Mouse (Mus musculus): ENCODE data around the gene Bola2. TPM values are rescaled to one million over a fixed set of nuclear protein-coding genes. Genes with fewer than 3 reads are reported as not detected.
A peak's percentile ranks its signal among the peaks of the same experiment; 100 is the strongest.

Gene Bola2
- total RNA-seq (2021) (10 to 100 TPM; 49.7 to 63.7 TPM), polyA plus RNA-seq (2012; rRNA removed) (25.9 and 29.1 TPM in 2 replicates)
- long read RNA-seq, transcript Bola2-203 (3 exons, 1,266 nt), result major isoform, 27 of 30 reads
- long read RNA-seq, partial matches to known transcripts, result 0 of 30 reads
- long read RNA-seq, other reads (novel, unspliced or antisense), result 1 of 30 reads

- DNase-seq, result peak; percentile 83 to 84
- WGBS, result under 1% methylated on average over 31 of the region's 31 CpGs
- H3K4me3 ChIP-seq, result peak within 1 kb of the TSS; percentile 96
Measured at GRCm38 (mm10) chr7:126695210-126695611, at the start of gene Bola2. Gene Bola2 (plus strand): TSS chr7:126695401.

DNA sequence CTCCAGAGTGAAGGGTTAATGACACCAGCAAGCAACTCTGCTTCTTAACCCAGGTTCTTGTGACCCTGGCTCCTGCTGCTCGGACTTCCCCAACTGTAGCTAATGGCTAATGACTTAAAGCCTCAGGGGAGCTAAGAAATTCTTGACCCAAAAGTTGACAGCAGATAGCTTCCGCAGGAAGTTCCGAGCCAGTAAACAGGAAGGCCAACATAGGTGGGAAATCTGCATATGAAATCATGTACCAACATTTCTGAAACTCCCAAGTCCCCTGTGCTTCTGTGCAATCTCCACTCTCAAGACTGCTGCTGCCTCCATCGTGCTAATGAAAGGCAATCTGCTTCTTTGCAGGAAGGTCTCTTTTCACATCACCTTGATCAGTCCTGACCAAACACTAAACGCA, 49.5 kb upstream of the Bola2 start:
- no peak overlapping the region for H3K9ac ChIP-seq (ENCODE audit: low read depth, low read length)
- DNase-seq, result peak; percentile 26 to 31
- peak overlapping the region; percentile 93 for H3K27ac ChIP-seq
- no peaks in the 10 kb centered on the region for H3K79me2 ChIP-seq (replicated peaks; ENCODE audit: control insufficient read depth, insufficient read depth, low read length)
- no peak overlapping the region for H3K4me3 ChIP-seq
- intact Hi-C loops (cut with DNase I), result no loop called here
- 26% methylated on average over 5 of the region's 5 CpGs for WGBS
- peak; percentile 53; the same call in 1 of the 2 replicates for TF ChIP-seq POLR2A (IDR thresholded peaks at IDR 0.05; ENCODE audit: insufficient read depth, low read depth, low read length)
- no peak for TF ChIP-seq CTCF (IDR thresholded peaks at IDR 0.05)
- peak; percentile 82 for TF ChIP-seq EP300 (IDR thresholded peaks at IDR 0.05; ENCODE audit: insufficient read depth, low read depth, low read length)
- no peaks in the 10 kb centered on the region for H3K27me3 ChIP-seq (ENCODE audit: control insufficient read depth, insufficient read depth, low read length)
- peaks cover 11% of the 10 kb centered on the region for H3K4me1 ChIP-seq (ENCODE audit: control insufficient read depth, insufficient read depth, low read length)
- H3K36me3 ChIP-seq (ENCODE audit: control insufficient read depth, insufficient read depth, low read length), result no peaks in the 10 kb centered on the region

More at GRCm38 (mm10) chr7:126695210-126695611, at the start of gene Bola2:
- Histone ChIP-seq H3K27ac (peak within 1 kb of the TSS; percentile 96), H3K4me1 (ENCODE audit: control insufficient read depth, insufficient read depth, low read length) (peaks cover 6% of the 10 kb centered on the region), H3K36me3 (ENCODE audit: control insufficient read depth, insufficient read depth, low read length) (no peaks in the 10 kb centered on the region), H3K27me3 (ENCODE audit: control insufficient read depth, insufficient read depth, low read length) (no peaks in the 10 kb centered on the region), H3K9ac (ENCODE audit: low read depth, low read length) (peak within 1 kb of the TSS; percentile 98), H3K79me2 (replicated peaks; ENCODE audit: control insufficient read depth, insufficient read depth, low read length) (peaks cover 2% of the 10 kb centered on the region; the same call in 1 of the 2 replicates)
- TF ChIP-seq EP300 (IDR thresholded peaks at IDR 0.05; ENCODE audit: insufficient read depth, low read depth, low read length), result no peak
- peak; percentile 77 for TF ChIP-seq POLR2A (IDR thresholded peaks at IDR 0.05; ENCODE audit: insufficient read depth, low read depth, low read length)
- intact Hi-C loops (cut with DNase I), result loop anchor here (1.0 to 10.0 kb wide), 3 partner anchors 112 to 300 kb away; partner anchors contain the start of genes Nfatc2ip and Tufm

DNA sequence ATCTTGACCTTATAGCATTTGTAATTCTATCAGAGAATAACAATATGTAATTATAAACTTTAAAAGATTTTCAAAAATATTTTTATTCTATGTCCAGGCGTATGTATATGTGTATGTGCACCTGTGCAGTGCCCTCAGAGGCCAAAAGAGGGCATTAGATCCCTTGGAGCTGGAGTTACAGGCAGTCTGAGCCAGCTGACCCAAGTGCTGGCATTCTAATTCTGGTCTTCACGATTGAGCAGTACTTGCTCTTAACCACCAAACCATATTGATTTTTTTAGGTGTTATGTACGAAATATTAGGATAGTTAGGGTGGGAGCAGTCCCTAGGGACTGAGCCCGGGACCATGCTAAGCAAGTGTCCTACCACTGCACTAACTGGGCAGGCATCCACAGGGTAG, 46.7 kb upstream of the Bola2 start:
- Histone ChIP-seq H3K36me3 (ENCODE audit: control insufficient read depth, insufficient read depth, low read length) (no peaks in the 10 kb centered on the region; the same call in 1 of the 2 replicates), H3K27ac (peak overlapping the region; percentile 89), H3K4me3 (peak overlapping the region; percentile 91; the same call in 1 of the 2 replicates), H3K79me2 (replicated peaks; ENCODE audit: control insufficient read depth, insufficient read depth, low read length) (no peaks in the 10 kb centered on the region), H3K27me3 (ENCODE audit: control insufficient read depth, insufficient read depth, low read length) (no peaks in the 10 kb centered on the region), H3K9ac (ENCODE audit: low read depth, low read length) (no peak overlapping the region), H3K4me1 (ENCODE audit: control insufficient read depth, insufficient read depth, low read length) (peaks cover 11% of the 10 kb centered on the region)
- DNase-seq, result no peak
- 66% methylated on average over 4 of the region's 4 CpGs for WGBS
- no peak for TF ChIP-seq EP300 (IDR thresholded peaks at IDR 0.05; ENCODE audit: insufficient read depth, low read depth, low read length)
- TF ChIP-seq CTCF (IDR thresholded peaks at IDR 0.05), result peak; percentile 54
- intact Hi-C loops (cut with DNase I), result no loop called here

DNA sequence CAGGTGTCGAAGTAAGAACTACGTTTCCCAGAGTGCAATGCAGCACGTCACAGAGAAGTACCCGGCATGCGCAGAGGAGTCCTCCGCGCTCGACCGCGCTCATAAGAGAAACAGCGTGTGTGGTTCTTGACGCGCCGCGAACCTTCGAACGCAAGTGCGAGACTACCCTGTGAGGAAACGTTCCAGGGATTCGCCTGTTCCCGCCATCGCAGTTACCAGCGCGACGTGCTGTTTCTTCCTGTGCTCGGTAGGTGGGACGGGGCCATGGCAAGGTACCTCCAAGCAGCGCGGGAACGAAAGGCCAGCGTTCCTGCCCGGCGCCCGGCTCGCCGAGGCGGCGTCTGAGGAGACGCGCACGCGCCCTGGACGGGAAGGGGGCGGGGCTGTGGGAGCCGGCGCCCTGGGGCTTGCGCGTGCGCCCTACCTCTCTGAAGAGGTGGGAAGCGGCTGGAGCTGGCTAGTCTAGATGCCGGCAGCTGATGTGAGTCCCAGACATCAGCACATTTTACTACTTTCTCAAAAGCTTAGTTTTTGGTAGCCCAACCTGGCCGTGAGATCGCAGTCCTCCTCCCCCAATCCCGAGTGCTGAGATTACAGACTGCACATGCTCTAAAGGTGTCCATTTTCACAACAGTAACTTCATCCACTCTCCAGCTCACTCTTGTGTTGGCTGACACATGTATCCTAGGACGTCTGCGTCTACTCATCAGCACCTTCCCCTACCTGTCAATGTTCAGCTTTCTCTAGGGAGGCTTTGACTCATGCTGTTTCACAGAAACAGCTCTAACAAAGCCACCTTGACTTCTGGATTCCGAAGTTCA, 45.8 kb upstream of the Bola2 start, which contains the start of gene Sgf29:
Gene Sgf29 (plus strand): TSS at position 79 of the 821 bp plus-strand sequence.
- peak; percentile 97 for DNase-seq
- intact Hi-C loops (cut with DNase I), result no loop called here
- Histone ChIP-seq H3K36me3 (ENCODE audit: control insufficient read depth, insufficient read depth, low read length) (no peaks in the 10 kb centered on the region; the same call in 1 of the 2 replicates), H3K4me3 (peak within 1 kb of the TSS; percentile 91), H3K27me3 (ENCODE audit: control insufficient read depth, insufficient read depth, low read length) (no peaks in the 10 kb centered on the region), H3K9ac (ENCODE audit: low read depth, low read length) (peak within 1 kb of the TSS; percentile 72), H3K4me1 (ENCODE audit: control insufficient read depth, insufficient read depth, low read length) (peaks cover 10% of the 10 kb centered on the region), H3K27ac (peak within 1 kb of the TSS; percentile 89), H3K79me2 (replicated peaks; ENCODE audit: control insufficient read depth, insufficient read depth, low read length) (no peaks in the 10 kb centered on the region)
- WGBS, result under 1% methylated on average over 57 of the region's 57 CpGs
- TF ChIP-seq EP300 (IDR thresholded peaks at IDR 0.05; ENCODE audit: insufficient read depth, low read depth, low read length), result peak; percentile 56
- TF ChIP-seq POLR2A (IDR thresholded peaks at IDR 0.05; ENCODE audit: insufficient read depth, low read depth, low read length), result peak; percentile 99
- TF ChIP-seq CTCF (IDR thresholded peaks at IDR 0.05), result peak; percentile 21; the same call in 1 of the 2 replicates

- Histone ChIP-seq H3K4me3 (no peak overlapping the region), H3K9ac (ENCODE audit: low read depth, low read length) (no peak overlapping the region), H3K36me3 (ENCODE audit: control insufficient read depth, insufficient read depth, low read length) (no peaks in the 10 kb centered on the region; the same call in 1 of the 2 replicates), H3K27me3 (ENCODE audit: control insufficient read depth, insufficient read depth, low read length) (no peaks in the 10 kb centered on the region), H3K79me2 (replicated peaks; ENCODE audit: control insufficient read depth, insufficient read depth, low read length) (no peaks in the 10 kb centered on the region), H3K27ac (no peak overlapping the region), H3K4me1 (ENCODE audit: control insufficient read depth, insufficient read depth, low read length) (peaks cover 10% of the 10 kb centered on the region)
- WGBS, result 53% methylated on average over 2 of the region's 2 CpGs
- no peak for TF ChIP-seq EP300 (IDR thresholded peaks at IDR 0.05; ENCODE audit: insufficient read depth, low read depth, low read length)
- no peak for TF ChIP-seq CTCF (IDR thresholded peaks at IDR 0.05)
- no peak for TF ChIP-seq POLR2A (IDR thresholded peaks at IDR 0.05; ENCODE audit: insufficient read depth, low read depth, low read length)
- DNase-seq, result no peak
- intact Hi-C loops (cut with DNase I), result no loop called here
Measured at GRCm38 (mm10) chr7:126650852-126651251, 44.3 kb upstream of the Bola2 start.
